Mouse (Mus musculus): Measurements from ENCODE around the gene Uts2r. TPM values are rescaled to one million over a fixed set of nuclear protein-coding genes. Genes with fewer than 3 reads are reported as not detected.

The Uts2r gene
- polyA plus RNA-seq, 1 experiment, result not detected

- no peaks in the 10 kb centered on the region for H3K4me1 ChIP-seq (ENCODE audit: control insufficient read depth, insufficient read depth, low read length)
- TF ChIP-seq POLR2A (IDR thresholded peaks at IDR 0.05; ENCODE audit: low read depth, low read length) (no peak), CTCF (IDR thresholded peaks at IDR 0.05; ENCODE audit: borderline replicate concordance, insufficient read depth, low read length) (no peak)
Measured at GRCm38 (mm10) chr11:121126395-121126794, 33.7 kb upstream of the Uts2r start.

GRCm38 (mm10) chr11:121127441-121127840, 32.6 kb upstream of the Uts2r start:
- Histone ChIP-seq H3K4me1 (ENCODE audit: control insufficient read depth, insufficient read depth, low read length) (no peaks in the 10 kb centered on the region), H3K4me3 (ENCODE audit: insufficient read depth, low read length) (no peak overlapping the region), H3K27ac (ENCODE audit: insufficient read depth, low read length) (no peak overlapping the region)
- TF ChIP-seq POLR2A (IDR thresholded peaks at IDR 0.05; ENCODE audit: low read depth, low read length), result no peak
- TF ChIP-seq CTCF (IDR thresholded peaks at IDR 0.05; ENCODE audit: borderline replicate concordance, insufficient read depth, low read length), result no peak

More at GRCm38 (mm10) chr11:121126395-121126794, 33.7 kb upstream of the Uts2r start:
- no peak overlapping the region for H3K4me3 ChIP-seq (ENCODE audit: insufficient read depth, low read length)
- no peak overlapping the region for H3K27ac ChIP-seq (ENCODE audit: insufficient read depth, low read length)

- Histone ChIP-seq H3K4me1 (ENCODE audit: control insufficient read depth, insufficient read depth, low read length) (no peaks in the 10 kb centered on the region), H3K27ac (ENCODE audit: insufficient read depth, low read length) (no peak overlapping the region), H3K4me3 (ENCODE audit: insufficient read depth, low read length) (no peak overlapping the region)
- no peak for TF ChIP-seq CTCF (IDR thresholded peaks at IDR 0.05; ENCODE audit: borderline replicate concordance, insufficient read depth, low read length)
- no peak for TF ChIP-seq POLR2A (IDR thresholded peaks at IDR 0.05; ENCODE audit: low read depth, low read length)
Measured at GRCm38 (mm10) chr11:121129616-121130015, 30.5 kb upstream of the Uts2r start.

- Histone ChIP-seq H3K4me1 (ENCODE audit: control insufficient read depth, insufficient read depth, low read length) (no peaks in the 10 kb centered on the region), H3K27ac (ENCODE audit: insufficient read depth, low read length) (no peak overlapping the region), H3K4me3 (ENCODE audit: insufficient read depth, low read length) (no peak overlapping the region)
- TF ChIP-seq CTCF (IDR thresholded peaks at IDR 0.05; ENCODE audit: borderline replicate concordance, insufficient read depth, low read length), result no peak
- TF ChIP-seq POLR2A (IDR thresholded peaks at IDR 0.05; ENCODE audit: low read depth, low read length), result no peak
Measured at GRCm38 (mm10) chr11:121134600-121134999, 25.5 kb upstream of the Uts2r start.

- TF ChIP-seq CTCF (IDR thresholded peaks at IDR 0.05; ENCODE audit: borderline replicate concordance, insufficient read depth, low read length), result no peak
- no peak for TF ChIP-seq POLR2A (IDR thresholded peaks at IDR 0.05; ENCODE audit: low read depth, low read length)
- no peak overlapping the region for H3K4me3 ChIP-seq (ENCODE audit: insufficient read depth, low read length)
- H3K4me1 ChIP-seq (ENCODE audit: control insufficient read depth, insufficient read depth, low read length), result no peaks in the 10 kb centered on the region
- H3K27ac ChIP-seq (ENCODE audit: insufficient read depth, low read length), result no peak overlapping the region
Measured at GRCm38 (mm10) chr11:121137682-121138081, 22.4 kb upstream of the Uts2r start.

GRCm38 (mm10) chr11:121138732-121139131, 21.3 kb upstream of the Uts2r start:
- H3K4me3 ChIP-seq (ENCODE audit: insufficient read depth, low read length), result no peak overlapping the region
- no peaks in the 10 kb centered on the region for H3K4me1 ChIP-seq (ENCODE audit: control insufficient read depth, insufficient read depth, low read length)
- H3K27ac ChIP-seq (ENCODE audit: insufficient read depth, low read length), result no peak overlapping the region
- no peak for TF ChIP-seq POLR2A (IDR thresholded peaks at IDR 0.05; ENCODE audit: low read depth, low read length)
- no peak for TF ChIP-seq CTCF (IDR thresholded peaks at IDR 0.05; ENCODE audit: borderline replicate concordance, insufficient read depth, low read length)

- Histone ChIP-seq H3K4me1 (ENCODE audit: control insufficient read depth, insufficient read depth, low read length) (no peaks in the 10 kb centered on the region), H3K27ac (ENCODE audit: insufficient read depth, low read length) (no peak overlapping the region), H3K4me3 (ENCODE audit: insufficient read depth, low read length) (no peak overlapping the region)
- TF ChIP-seq POLR2A (IDR thresholded peaks at IDR 0.05; ENCODE audit: low read depth, low read length) (no peak), CTCF (IDR thresholded peaks at IDR 0.05; ENCODE audit: borderline replicate concordance, insufficient read depth, low read length) (no peak)
Measured at GRCm38 (mm10) chr11:121143325-121144015, 16.6 kb upstream of the Uts2r start.

GRCm38 (mm10) chr11:121145865-121146264, 14.2 kb upstream of the Uts2r start, which contains the start of gene Tex19.1:
TSS of gene Tex19.1 (plus strand) at chr11:121146143.
- no peak for TF ChIP-seq CTCF (IDR thresholded peaks at IDR 0.05; ENCODE audit: borderline replicate concordance, insufficient read depth, low read length)
- TF ChIP-seq POLR2A (IDR thresholded peaks at IDR 0.05; ENCODE audit: low read depth, low read length), result no peak
- Histone ChIP-seq H3K4me3 (ENCODE audit: insufficient read depth, low read length) (no peak within 1 kb of the TSS), H3K27ac (ENCODE audit: insufficient read depth, low read length) (no peak within 1 kb of the TSS), H3K4me1 (ENCODE audit: control insufficient read depth, insufficient read depth, low read length) (no peaks in the 10 kb centered on the region)

- no peak overlapping the region for H3K27ac ChIP-seq (ENCODE audit: insufficient read depth, low read length)
- no peak for TF ChIP-seq CTCF (IDR thresholded peaks at IDR 0.05; ENCODE audit: borderline replicate concordance, insufficient read depth, low read length)
- no peak for TF ChIP-seq POLR2A (IDR thresholded peaks at IDR 0.05; ENCODE audit: low read depth, low read length)
- no peak overlapping the region for H3K4me3 ChIP-seq (ENCODE audit: insufficient read depth, low read length)
- no peaks in the 10 kb centered on the region for H3K4me1 ChIP-seq (ENCODE audit: control insufficient read depth, insufficient read depth, low read length)
Measured at GRCm38 (mm10) chr11:121148193-121148592, 11.9 kb upstream of the Uts2r start.

GRCm38 (mm10) chr11:121154203-121154602, 5.9 kb upstream of the Uts2r start:
- H3K4me3 ChIP-seq (ENCODE audit: insufficient read depth, low read length), result no peak overlapping the region
- no peak for TF ChIP-seq CTCF (IDR thresholded peaks at IDR 0.05; ENCODE audit: borderline replicate concordance, insufficient read depth, low read length)
- no peak for TF ChIP-seq POLR2A (IDR thresholded peaks at IDR 0.05; ENCODE audit: low read depth, low read length)
- no peak overlapping the region for H3K27ac ChIP-seq (ENCODE audit: insufficient read depth, low read length)
- H3K4me1 ChIP-seq (ENCODE audit: control insufficient read depth, insufficient read depth, low read length), result no peaks in the 10 kb centered on the region

Data from embryonic fibroblast, embryonic 13.5 days (primary cell).